Mouse (Mus musculus) heart, embryonic 11.5 days (tissue): ENCODE results near the gene Rflna. TPM values are rescaled to one million over a fixed set of nuclear protein-coding genes. Genes with fewer than 3 reads are reported as not detected.

Source experiments
- polyA plus RNA-seq: library from polyadenylated mRNA; unstranded; fragments of >200 nt; fragmentation: Nextera tagmentation; extraction: Ambion mirVana; gene quantifications from 2 replicates; pipeline ENCODE4 v1.2.1, GENCODE M21; 2014

Gene Rflna
- polyA plus RNA-seq, 1 experiment from 2014 or later = 1.1 TPM

Other genes with a start within 250 kb of the Rflna start
- gene Ccdc92, start 140.8 kb upstream of the Rflna start, polyA plus RNA-seq = 5.3 and 5.8 TPM in 2 replicates
- gene Zfp664, start 140.5 kb upstream of the Rflna start, polyA plus RNA-seq = 54.9 and 63.8 TPM in 2 replicates
- gene Ncor2, start 176.0 kb downstream of the Rflna start, polyA plus RNA-seq = 14.3 and 18.8 TPM in 2 replicates